Mouse (Mus musculus): ENCODE results near the gene Lrrc43. TPM values are rescaled to one million over a fixed set of nuclear protein-coding genes. Genes with fewer than 3 reads are reported as not detected.

Gene Lrrc43
- polyA plus RNA-seq, 1 experiment from 2014 or later = 0.48 TPM

DNA sequence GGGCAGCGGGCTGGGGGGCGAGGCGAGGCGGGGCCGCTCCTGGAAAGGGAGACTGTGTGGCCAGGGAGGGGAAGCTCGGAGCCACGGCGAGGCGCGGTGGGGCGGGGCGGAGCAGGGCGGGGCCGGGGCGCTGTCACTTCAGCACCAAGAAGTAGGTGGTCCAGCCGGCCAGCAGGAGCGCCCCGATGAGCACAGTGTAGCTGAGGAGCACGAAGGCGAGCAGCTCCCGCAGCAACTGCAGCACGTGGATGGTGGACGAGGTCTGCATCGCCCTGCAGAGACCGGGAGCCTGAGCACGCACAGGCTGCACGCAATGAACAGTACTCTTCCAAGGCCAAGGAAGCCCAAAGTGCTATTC is 35.3 kb downstream of the Lrrc43 start:
- H3K4me3 ChIP-seq (ENCODE audit: low read depth, low read length) = peak overlapping the region; percentile 90
- 0% methylated on average over 15 of the region's 27 CpGs for WGBS

DNA sequence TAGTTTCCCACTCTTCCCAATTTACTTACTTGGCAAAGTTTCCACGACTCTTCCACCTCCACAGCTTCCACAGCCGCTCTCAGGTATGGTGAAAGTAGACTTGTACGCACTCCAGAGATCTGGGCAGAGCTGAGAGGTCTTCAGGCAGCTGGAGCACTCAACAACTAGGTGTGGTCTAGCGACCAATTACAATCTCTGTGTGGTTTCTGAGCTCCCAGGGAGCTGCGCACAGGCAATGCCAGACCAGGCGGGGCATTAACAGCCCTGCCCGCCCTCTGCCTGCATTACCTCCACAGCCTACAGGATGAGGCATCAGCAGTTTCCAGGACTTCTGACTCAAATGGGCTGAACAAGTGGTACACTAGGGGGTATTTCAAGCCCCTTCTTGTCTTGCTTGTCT is 36.2 kb downstream of the Lrrc43 start, which contains the start of gene Gm49027:
Gm49027 (minus strand) TSS at position 208 of the 400 bp plus-strand sequence.
- WGBS = 85% methylated on average over 7 of the region's 7 CpGs

More for the DNA sequence above, 35.3 kb downstream of the Lrrc43 start:
- DNase-seq (ENCODE audit: low spot score) (no peak), ATAC-seq (peak; percentile 94)
- Histone ChIP-seq H3K27ac (ENCODE audit: low read depth, low read length) (peak overlapping the region; percentile 65), H3K4me2 (ENCODE audit: low read length) (peak overlapping the region; percentile 93), H3K4me1 (ENCODE audit: control insufficient read depth, insufficient read depth, low read length) (peaks cover 10% of the 10 kb centered on the region), H3K36me3 (ENCODE audit: control insufficient read depth, insufficient read depth, low read length) (peaks cover 29% of the 10 kb centered on the region), H3K9ac (ENCODE audit: low read length) (peak overlapping the region; percentile 79), H3K9me3 (replicated peaks; ENCODE audit: control insufficient read depth, low read length) (no peaks in the 10 kb centered on the region), H3K27me3 (replicated peaks; ENCODE audit: control insufficient read depth, insufficient read depth, low read length) (no peaks in the 10 kb centered on the region)

DNA sequence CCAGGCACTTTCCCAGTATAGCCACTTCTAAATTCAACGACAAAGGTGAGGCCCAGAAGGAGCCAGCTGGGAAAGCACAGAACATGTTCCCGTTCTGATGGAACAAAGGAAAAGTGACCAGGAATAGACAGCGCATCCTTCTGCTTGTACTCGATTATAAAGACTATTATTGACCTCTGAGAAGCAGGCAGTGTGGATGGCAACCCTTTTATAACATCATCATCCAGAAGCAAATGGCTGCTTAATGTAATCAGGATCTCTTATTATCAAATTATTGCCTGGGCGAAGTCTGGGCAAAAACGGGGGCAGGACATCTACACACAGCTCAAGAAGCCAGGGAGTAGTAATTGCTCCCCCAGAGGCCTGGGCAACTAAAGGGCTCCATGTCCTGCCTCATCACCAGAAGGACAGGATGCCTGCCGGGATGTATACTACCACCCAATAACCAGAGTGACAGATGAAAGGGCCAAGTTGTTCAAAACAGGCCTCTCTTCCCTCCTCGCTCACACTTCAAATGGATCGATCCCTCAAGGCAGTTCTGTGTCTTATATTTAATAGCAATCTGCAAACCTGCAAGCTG is 36.9 kb downstream of the Lrrc43 start:
- peaks cover 10% of the 10 kb centered on the region for H3K4me1 ChIP-seq (ENCODE audit: control insufficient read depth, insufficient read depth, low read length)
- H3K36me3 ChIP-seq (ENCODE audit: control insufficient read depth, insufficient read depth, low read length) = peaks cover 37% of the 10 kb centered on the region
- 88% methylated on average over 9 of the region's 9 CpGs for WGBS
- no peak overlapping the region for H3K27ac ChIP-seq (ENCODE audit: low read depth, low read length)
- no peak overlapping the region for H3K4me2 ChIP-seq (ENCODE audit: low read length)
- ATAC-seq (no peak), DNase-seq (ENCODE audit: low spot score) (no peak)
- no peak overlapping the region for H3K4me3 ChIP-seq (ENCODE audit: low read depth, low read length)
- H3K9ac ChIP-seq (ENCODE audit: low read length) = no peak overlapping the region
- no peaks in the 10 kb centered on the region for H3K9me3 ChIP-seq (replicated peaks; ENCODE audit: control insufficient read depth, low read length)
- no peaks in the 10 kb centered on the region for H3K27me3 ChIP-seq (replicated peaks; ENCODE audit: control insufficient read depth, insufficient read depth, low read length)

More for the DNA sequence above, 36.2 kb downstream of the Lrrc43 start, which contains the start of gene Gm49027:
- H3K4me1 ChIP-seq (ENCODE audit: control insufficient read depth, insufficient read depth, low read length) = peaks cover 10% of the 10 kb centered on the region
- H3K9me3 ChIP-seq (replicated peaks; ENCODE audit: control insufficient read depth, low read length) = no peaks in the 10 kb centered on the region
- no peaks in the 10 kb centered on the region for H3K27me3 ChIP-seq (replicated peaks; ENCODE audit: control insufficient read depth, insufficient read depth, low read length)
- H3K27ac ChIP-seq (ENCODE audit: low read depth, low read length) = peak within 1 kb of the TSS; percentile 65
- peak within 1 kb of the TSS; percentile 90 for H3K4me3 ChIP-seq (ENCODE audit: low read depth, low read length)
- peaks cover 30% of the 10 kb centered on the region for H3K36me3 ChIP-seq (ENCODE audit: control insufficient read depth, insufficient read depth, low read length)
- ATAC-seq (no peak), DNase-seq (ENCODE audit: low spot score) (no peak)
- peak within 1 kb of the TSS; percentile 93 for H3K4me2 ChIP-seq (ENCODE audit: low read length)
- H3K9ac ChIP-seq (ENCODE audit: low read length) = peak within 1 kb of the TSS; percentile 79

DNA sequence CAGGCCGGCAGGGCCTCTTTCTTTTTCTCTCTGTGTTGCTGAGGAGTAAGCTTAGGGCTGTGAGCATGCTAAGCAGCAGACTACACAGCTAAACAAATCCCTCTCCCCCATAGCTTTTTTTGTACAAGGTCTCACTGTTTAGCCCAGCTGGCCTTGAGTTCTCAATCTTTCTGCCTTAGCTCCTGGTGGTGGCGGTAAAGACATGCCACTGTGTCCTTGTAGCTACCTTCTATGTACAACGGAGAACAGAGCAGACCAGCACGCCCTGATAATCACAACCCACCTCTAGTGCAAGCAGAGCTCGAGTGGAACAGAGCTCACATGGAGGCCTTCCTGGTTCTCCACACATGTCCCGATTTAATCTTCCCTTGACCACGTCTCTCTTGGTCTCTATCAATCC is 39.5 kb downstream of the Lrrc43 start:
- no peak overlapping the region for H3K4me3 ChIP-seq (ENCODE audit: low read depth, low read length)
- no peak overlapping the region for H3K27ac ChIP-seq (ENCODE audit: low read depth, low read length)
- DNase-seq (ENCODE audit: low spot score) (no peak), ATAC-seq (no peak)
- 77% methylated on average over 7 of the region's 7 CpGs for WGBS
- no peaks in the 10 kb centered on the region for H3K4me1 ChIP-seq (ENCODE audit: control insufficient read depth, insufficient read depth, low read length)
- no peak overlapping the region for H3K9ac ChIP-seq (ENCODE audit: low read length)
- no peaks in the 10 kb centered on the region for H3K9me3 ChIP-seq (replicated peaks; ENCODE audit: control insufficient read depth, low read length)
- no peaks in the 10 kb centered on the region for H3K27me3 ChIP-seq (replicated peaks; ENCODE audit: control insufficient read depth, insufficient read depth, low read length)
- no peak overlapping the region for H3K4me2 ChIP-seq (ENCODE audit: low read length)
- H3K36me3 ChIP-seq (ENCODE audit: control insufficient read depth, insufficient read depth, low read length) = peaks cover 63% of the 10 kb centered on the region

DNA sequence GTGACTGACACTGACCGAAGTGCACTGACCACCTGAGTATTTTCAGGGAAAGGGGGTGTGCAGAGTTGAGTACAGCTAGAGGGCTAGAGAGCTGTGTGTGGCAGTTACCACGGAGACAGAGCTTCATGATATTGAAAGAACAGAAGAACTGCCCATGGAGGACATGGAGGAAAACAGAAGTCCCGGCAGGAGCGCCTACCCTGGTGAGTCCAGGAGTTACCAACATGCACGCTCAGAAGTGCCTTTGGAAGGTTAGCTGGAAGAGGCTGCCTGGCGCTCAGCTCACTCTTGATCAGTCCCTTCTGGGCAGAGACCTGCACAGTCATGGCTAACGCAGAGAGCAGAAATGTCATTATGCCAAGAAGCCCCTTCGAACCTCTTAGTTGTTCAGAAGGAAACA is 41.0 kb downstream of the Lrrc43 start:
- no peak overlapping the region for H3K9ac ChIP-seq (ENCODE audit: low read length)
- ATAC-seq = no peak
- H3K4me1 ChIP-seq (ENCODE audit: control insufficient read depth, insufficient read depth, low read length) = no peaks in the 10 kb centered on the region
- DNase-seq (ENCODE audit: low spot score) = no peak
- H3K4me3 ChIP-seq (ENCODE audit: low read depth, low read length) = no peak overlapping the region
- no peak overlapping the region for H3K4me2 ChIP-seq (ENCODE audit: low read length)
- H3K36me3 ChIP-seq (ENCODE audit: control insufficient read depth, insufficient read depth, low read length) = peaks cover 75% of the 10 kb centered on the region
- no peaks in the 10 kb centered on the region for H3K27me3 ChIP-seq (replicated peaks; ENCODE audit: control insufficient read depth, insufficient read depth, low read length)
- no peaks in the 10 kb centered on the region for H3K9me3 ChIP-seq (replicated peaks; ENCODE audit: control insufficient read depth, low read length)
- 90% methylated on average over 8 of the region's 8 CpGs for WGBS
- H3K27ac ChIP-seq (ENCODE audit: low read depth, low read length) = no peak overlapping the region

DNA sequence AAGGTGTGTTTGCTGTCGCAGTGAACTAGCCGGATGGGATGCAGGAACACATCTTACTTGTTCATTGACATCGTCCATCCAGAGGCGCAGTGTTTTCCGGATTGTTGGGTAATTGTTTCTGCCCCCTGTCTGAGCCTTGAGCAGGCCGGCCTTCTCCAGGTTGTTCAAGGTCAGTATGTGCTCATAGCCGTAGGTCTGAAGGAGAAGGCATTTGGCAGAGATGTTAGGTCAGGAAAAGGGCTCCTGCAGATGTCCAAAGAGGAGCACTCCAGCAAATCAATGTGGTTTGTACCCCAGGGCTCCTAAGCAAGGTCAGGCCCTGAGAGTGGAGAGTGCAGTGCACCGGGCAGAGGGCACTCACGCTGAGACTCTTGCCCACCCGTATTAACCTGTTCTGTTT is 44.7 kb downstream of the Lrrc43 start:
- no peak overlapping the region for H3K27ac ChIP-seq (ENCODE audit: low read depth, low read length)
- WGBS = 94% methylated on average over 10 of the region's 10 CpGs
- H3K9ac ChIP-seq (ENCODE audit: low read length) = no peak overlapping the region
- no peaks in the 10 kb centered on the region for H3K4me1 ChIP-seq (ENCODE audit: control insufficient read depth, insufficient read depth, low read length)
- no peak overlapping the region for H3K4me2 ChIP-seq (ENCODE audit: low read length)
- H3K4me3 ChIP-seq (ENCODE audit: low read depth, low read length) = no peak overlapping the region
- peaks cover 81% of the 10 kb centered on the region for H3K36me3 ChIP-seq (ENCODE audit: control insufficient read depth, insufficient read depth, low read length)
- H3K9me3 ChIP-seq (replicated peaks; ENCODE audit: control insufficient read depth, low read length) = no peaks in the 10 kb centered on the region
- no peaks in the 10 kb centered on the region for H3K27me3 ChIP-seq (replicated peaks; ENCODE audit: control insufficient read depth, insufficient read depth, low read length)
- DNase-seq (ENCODE audit: low spot score) (no peak), ATAC-seq (no peak)

DNA sequence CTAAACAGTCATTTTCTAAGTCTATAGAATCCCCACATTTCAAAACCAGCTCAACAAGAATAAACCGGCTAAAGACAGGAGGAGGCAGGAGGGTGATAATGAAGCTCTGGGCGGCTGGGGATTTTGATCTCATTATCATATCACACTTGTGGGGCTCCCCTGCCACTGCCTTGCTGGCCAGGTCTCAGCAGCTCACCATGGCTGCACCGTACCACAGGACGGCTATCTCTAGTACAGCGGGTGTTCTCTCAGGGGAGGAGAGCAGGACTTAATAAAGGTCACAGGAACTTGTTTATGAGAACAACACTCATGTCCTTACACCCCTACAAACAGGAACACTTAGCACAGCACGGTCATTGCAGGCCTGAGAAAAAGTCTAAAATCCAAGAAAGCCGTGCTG is 66.6 kb downstream of the Lrrc43 start:
- Histone ChIP-seq H3K4me1 (ENCODE audit: control insufficient read depth, insufficient read depth, low read length) (no peaks in the 10 kb centered on the region), H3K27ac (ENCODE audit: low read depth, low read length) (no peak overlapping the region), H3K36me3 (ENCODE audit: control insufficient read depth, insufficient read depth, low read length) (peaks cover 56% of the 10 kb centered on the region), H3K9ac (ENCODE audit: low read length) (no peak overlapping the region), H3K4me2 (ENCODE audit: low read length) (no peak overlapping the region), H3K27me3 (replicated peaks; ENCODE audit: control insufficient read depth, insufficient read depth, low read length) (no peaks in the 10 kb centered on the region), H3K4me3 (ENCODE audit: low read depth, low read length) (no peak overlapping the region), H3K9me3 (replicated peaks; ENCODE audit: control insufficient read depth, low read length) (no peaks in the 10 kb centered on the region)
- no peak for ATAC-seq
- 93% methylated on average over 7 of the region's 7 CpGs for WGBS
- no peak for DNase-seq (ENCODE audit: low spot score)

DNA sequence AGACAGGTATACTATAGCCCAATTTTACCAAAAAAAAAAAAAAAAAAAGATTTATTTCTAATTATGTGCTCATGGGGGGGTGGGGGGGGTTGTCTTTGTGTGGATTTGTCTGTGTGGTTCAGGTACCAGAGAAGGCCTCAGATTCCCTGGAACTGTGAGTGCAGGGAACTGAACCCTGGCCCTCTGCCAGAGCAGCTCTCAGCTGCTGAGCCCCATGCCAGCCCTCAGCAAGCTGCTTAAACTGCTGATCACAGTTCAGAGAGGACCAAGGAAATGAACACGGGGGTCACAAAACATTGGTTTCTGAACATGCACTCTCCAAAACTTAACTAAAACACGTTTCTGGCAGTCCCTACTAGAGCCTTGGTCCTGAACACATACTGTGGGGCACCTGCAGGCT is 67.3 kb downstream of the Lrrc43 start:
- H3K36me3 ChIP-seq (ENCODE audit: control insufficient read depth, insufficient read depth, low read length) = peaks cover 61% of the 10 kb centered on the region

More for the DNA sequence above, 67.3 kb downstream of the Lrrc43 start:
- no peak overlapping the region for H3K4me3 ChIP-seq (ENCODE audit: low read depth, low read length)
- no peaks in the 10 kb centered on the region for H3K27me3 ChIP-seq (replicated peaks; ENCODE audit: control insufficient read depth, insufficient read depth, low read length)
- H3K9ac ChIP-seq (ENCODE audit: low read length) = no peak overlapping the region
- WGBS = 77% methylated on average over 2 of the region's 2 CpGs
- no peaks in the 10 kb centered on the region for H3K4me1 ChIP-seq (ENCODE audit: control insufficient read depth, insufficient read depth, low read length)
- H3K9me3 ChIP-seq (replicated peaks; ENCODE audit: control insufficient read depth, low read length) = no peaks in the 10 kb centered on the region
- no peak overlapping the region for H3K4me2 ChIP-seq (ENCODE audit: low read length)
- DNase-seq (ENCODE audit: low spot score) (peak; percentile 37), ATAC-seq (no peak)
- H3K27ac ChIP-seq (ENCODE audit: low read depth, low read length) = no peak overlapping the region
